Mouse (Mus musculus) ES-E14 (cell line): ENCODE results near the gene 1700029P11Rik.
"Not testable (repeated sequence)": the region's sequence is repeated elsewhere in the genome, so short reads cannot be mapped to it uniquely, and the experiment has no call there.

Experiments
- CHD2 ChIP-seq: IDR thresholded peaks from 2 replicates; pipeline ENCODE4 v1.6.1; 2014; ENCODE audit warnings: mild to moderate bottlenecking, low read depth, low read length, inconsistent platforms
- ZC3H11A ChIP-seq: IDR thresholded peaks from 2 replicates; pipeline ENCODE4 v1.6.1; 2012; ENCODE audit warnings: low read depth, mild to moderate bottlenecking, inconsistent platforms, low read length, borderline replicate concordance

DNA sequence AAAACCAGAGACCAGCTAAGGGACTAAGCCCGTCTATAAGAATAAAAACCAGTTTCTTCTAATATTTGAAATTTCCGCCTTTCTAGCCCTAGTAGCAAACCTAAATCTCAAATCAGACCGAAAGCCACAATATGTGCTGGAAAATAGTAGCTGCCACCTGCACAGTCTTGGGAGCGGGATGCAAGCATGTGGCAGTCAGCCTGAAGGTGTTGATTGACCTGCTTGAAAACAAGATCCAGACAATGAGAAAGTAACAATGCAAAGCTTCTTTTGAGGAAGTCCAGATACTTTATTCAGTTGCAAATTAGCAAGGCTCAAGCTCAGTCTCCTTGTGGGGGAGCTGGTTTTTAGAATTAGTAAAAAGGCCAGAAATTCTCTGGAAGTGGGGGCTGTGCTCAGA, 9.8 kb upstream of the 1700029P11Rik start:
- not testable (repeated sequence) for TF ChIP-seq CHD2, ZC3H11A
